Mouse (Mus musculus) granulocyte monocyte progenitor cell, adult 5-6 weeks (primary cell): ENCODE measurements at regions not wholly inside any gene's neighbourhood (a gene's known extent, or its start where the extent isn't known, plus 50 kb on each side); places are given as distances from the start of the nearest gene placed in this dataset.

ENCODE experiments used
- ATAC-seq: replicated peaks from 2 replicates; pipeline ENCODE4 v1.8.0; 2016; ENCODE audit warnings: mild to moderate bottlenecking, moderate TSS enrichment, inconsistent platforms; ENCODE audit not compliant: poor library complexity, severe bottlenecking

DNA sequence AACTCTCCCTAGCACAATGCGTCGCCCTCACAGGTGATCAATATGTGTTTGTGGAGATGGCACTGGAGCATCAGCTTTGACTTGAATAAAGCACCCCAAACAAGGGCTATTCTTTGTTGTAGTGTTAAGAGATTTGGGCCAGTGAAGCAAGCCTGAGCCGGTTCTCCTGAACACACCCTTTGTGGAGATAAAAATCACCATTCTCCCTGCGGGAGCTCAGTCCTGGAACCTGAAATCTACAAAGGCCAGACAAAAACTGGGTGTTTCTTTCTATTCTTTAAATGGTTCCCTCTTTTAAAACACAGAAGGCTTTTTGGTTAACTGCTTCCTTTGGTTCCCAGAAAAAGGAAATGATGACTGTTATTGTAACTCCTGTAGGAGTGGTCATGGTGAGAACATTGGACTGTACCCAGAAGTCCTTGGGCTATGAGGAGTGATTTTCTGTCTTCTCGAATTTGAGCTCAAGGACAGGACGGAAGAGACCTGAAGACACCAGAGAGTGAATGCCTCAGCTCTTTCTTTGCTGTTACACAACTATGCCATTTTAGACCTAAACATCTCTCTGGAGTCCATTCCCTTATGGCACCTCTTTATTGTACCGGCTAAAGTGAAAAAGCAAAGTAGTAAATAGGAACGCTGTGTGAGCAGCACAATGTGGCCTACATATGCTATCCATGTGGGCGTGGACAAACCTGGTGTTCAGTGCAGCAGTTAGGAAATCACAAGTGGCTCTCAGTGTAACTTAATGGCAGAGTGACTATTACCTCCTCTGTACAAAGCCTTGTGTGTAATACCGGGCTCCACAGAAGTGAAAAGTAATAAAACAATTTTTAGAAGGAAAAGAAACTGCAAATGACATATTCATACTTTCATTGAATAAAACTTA lies 149.9 kb upstream of the Veph1 start:
- peak; percentile 63 for ATAC-seq

GRCm38 (mm10) chr3:66433216-66433615 lies 136.6 kb upstream of the Veph1 start:
- ATAC-seq, result no peak

- no peak for ATAC-seq
These were observed 133.6 kb upstream of the Veph1 start for GRCm38 (mm10) chr3:66430187-66430586.

DNA sequence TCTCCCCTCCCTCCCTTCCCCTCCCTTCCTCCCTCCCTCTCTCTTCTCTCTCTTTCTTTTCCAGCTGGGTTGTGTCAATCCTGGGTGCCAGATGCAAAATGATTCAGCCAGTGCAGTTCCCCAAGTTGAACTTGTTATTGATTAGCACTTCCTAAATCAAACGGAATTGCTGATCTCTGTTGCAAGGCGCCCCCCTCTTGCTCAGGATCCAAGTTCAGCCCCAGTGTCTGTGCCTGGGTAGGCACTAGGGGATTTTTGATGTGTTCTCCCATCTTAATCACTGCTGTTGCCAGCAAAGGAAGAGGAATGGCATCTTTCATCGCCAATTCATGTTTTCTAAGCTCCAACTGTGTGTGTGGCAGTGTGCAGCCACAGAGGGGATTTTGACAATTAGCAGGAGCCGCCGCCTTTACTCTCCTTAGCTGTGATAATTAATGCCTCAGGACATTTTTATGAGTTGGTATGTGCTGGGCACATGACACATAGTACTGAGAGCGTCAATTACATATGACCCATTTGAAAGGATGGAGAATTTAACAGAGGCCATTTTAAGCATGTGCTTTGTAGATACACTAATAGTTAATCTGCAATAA lies 125.9 kb upstream of the Veph1 start:
- ATAC-seq, result no peak

DNA sequence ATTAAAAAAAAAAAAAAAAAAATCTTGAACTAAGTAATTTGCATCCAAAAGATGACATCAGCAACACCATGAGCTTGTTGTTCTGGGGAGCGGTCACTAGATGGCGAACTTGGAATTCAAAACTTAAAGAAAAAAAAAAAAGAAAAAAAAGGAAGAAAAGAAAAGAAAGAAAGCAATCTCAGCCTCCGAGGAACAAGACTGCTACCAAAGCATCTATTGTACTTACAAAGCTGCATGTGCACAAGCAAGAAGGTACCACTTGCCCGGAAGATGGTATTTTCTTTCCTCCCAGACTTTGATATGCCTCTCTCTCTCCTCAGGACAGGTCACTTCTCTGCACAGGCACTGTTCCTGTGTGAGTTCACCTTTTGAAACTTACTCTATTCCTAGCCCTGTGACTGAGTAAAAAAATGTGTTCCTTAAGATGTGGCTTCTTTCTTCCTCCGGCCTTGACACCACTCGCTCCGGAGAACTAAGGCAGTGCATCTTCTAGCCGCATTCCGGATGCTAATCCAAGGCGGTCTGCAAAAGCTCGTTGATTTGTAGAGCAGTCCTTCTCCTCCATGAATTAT lies 114.2 kb upstream of the Veph1 start:
- peak; percentile 84 for ATAC-seq

GRCm38 (mm10) chr3:66408791-66409190 lies 112.2 kb upstream of the Veph1 start:
- ATAC-seq, result no peak

- no peak for ATAC-seq
These were observed 109.0 kb upstream of the Veph1 start for GRCm38 (mm10) chr3:66405645-66406044.

- no peak for ATAC-seq
These were observed 107.1 kb upstream of the Veph1 start for GRCm38 (mm10) chr3:66403707-66404106.

GRCm38 (mm10) chr3:66400791-66401568 lies 104.3 kb upstream of the Veph1 start:
- ATAC-seq, result peak; percentile 53

GRCm38 (mm10) chr3:66398214-66399150 lies 101.8 kb upstream of the Veph1 start:
- ATAC-seq, result 0 out of 2 replicates have a peak, but pooled peaks have one; percentile 26

DNA sequence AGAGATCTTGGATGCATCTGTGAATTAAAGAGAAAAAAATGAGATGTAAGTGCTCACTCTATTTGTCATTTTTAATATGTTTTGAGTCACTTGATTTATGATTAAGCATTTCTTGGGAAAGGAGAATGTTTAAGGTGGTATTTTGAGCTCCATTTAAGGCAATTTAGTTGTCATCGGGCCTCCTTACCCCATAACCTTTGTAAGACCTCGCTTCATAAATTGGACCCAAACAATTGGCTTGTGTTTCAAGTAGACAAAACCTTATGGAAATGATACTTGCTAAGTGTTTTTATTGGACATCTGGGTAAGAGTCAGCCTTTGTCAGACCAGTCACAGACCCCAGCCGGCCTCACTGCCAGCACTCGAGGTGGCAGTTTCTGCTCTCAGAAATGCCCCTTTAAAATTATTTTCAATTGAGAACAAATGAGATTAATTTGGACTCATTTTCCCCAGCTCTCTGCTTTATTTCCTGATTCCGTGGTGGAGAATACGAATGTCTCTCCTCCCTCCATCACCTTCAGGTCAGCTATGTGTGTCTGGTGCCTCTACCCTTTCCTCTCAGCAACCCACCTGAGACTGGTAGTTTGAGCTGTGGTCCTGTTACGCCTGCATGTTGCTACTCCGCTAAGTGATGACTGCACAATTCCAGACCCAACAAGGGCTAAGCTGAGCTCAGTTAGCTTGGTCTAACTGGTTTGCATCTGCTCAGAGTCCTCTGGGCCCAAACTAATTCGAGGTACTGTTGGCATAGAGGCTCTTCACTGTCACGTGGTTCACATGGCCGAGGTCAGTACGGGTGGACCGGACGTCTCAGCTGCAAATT lies 78.7 kb upstream of the Veph1 start:
- no peak for ATAC-seq

DNA sequence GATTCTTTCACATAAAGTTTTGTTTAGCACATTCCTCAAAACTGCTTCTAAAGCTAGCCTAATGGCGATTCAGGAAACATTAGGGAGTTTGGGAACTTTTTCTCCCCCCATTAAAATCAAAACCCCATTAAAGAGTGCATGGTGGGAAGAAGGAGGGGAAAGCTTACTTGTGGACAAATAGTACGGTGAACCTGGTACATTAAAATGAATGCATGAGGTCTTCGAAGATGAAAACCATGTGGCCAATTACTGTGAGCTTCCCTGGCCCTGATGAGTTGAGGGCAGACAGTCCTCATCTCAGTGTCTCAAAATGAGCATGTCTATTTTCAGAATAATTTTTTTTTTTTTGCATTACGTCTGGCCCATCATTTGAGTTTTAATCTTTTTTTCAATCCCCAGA lies 78.0 kb upstream of the Veph1 start:
- no peak for ATAC-seq

DNA sequence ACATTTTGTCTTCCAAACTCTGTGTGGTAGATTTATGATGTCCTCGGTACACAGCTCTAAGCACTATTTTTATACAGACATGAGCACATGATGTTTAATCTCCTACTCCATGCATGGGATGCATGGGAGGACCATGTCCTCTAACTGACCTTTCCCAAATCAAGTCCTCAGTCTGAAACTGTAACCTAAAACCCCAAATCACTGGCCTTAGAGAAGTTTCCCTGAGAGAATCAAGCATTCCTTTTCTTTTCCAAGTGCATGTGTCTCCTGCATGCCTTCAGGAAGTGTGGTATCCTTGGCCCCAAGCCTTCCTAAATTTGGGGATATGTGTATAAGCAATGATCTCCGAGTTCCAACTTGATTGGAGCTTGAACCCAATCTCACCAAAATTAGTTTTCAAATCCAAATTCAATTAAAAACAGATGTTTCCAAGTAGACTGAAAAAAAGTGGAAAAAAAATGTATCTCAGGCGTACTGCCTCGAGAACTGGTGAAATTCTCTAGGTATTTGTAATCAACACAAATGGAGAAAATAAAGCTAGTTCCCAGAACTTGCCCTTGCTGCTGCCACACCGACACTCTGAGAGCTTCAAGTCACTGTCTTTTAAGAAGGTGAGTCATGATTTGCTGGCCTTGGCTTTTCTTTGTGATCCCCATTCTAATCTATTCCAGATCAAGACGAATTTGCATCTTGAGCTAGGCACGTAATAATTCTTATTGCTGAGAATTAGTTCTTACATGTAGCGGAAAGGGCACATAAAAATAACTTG lies 77.4 kb upstream of the Veph1 start:
- ATAC-seq, result no peak
